Mouse (Mus musculus) Muller cell, postnatal 12 days (primary cell): ENCODE measurements at regions not wholly inside any gene's neighbourhood (a gene's known extent, or its start where the extent isn't known, plus 50 kb on each side); places are given as distances from the start of the nearest gene placed in this dataset.

ENCODE experiments used
- DNase-seq: peaks from one replicate; pipeline ENCODE4 v3.0.0-alpha.2; 2015; ENCODE audit errors: inconsistent ontology term

DNA sequence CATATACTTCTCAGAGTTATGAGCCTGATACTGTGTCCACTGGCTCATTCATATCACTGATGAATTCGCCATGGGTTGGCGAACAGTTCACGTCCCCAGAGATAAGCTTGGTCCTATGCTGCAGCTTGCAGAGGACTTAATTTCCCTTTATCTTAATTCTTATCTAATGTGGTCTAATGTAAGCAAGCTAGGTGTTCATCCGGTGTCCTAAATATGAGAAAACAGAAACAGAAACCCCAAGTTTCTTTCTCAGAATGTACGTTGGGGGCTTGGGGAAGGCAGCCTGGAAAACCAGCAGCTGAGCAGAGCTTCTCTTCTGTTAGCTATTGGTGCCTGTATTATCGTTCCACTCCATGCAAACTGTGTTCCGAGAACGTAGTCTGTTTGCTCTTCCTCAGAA, 170.1 kb downstream of the 1700064H15Rik start:
- DNase-seq, result no peak

DNA sequence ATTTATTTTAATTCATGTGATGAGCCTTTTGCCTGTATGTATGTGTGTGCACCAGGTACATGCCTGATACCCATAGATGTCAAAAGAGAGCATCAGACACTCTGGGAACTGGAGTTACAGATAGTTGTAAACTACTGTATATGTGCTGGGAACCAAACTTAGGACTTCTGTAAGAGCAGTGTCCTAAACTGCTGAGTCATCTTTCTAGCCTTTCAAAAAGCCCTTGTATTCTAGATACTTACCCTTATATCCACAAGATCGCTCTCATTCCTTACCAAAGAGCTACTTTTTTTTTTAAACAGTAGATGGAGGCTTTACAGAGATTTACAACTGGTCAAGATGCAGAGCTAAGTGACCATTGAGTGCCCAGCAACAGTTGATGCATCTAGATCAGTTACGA, 171.0 kb downstream of the 1700064H15Rik start:
- DNase-seq, result no peak

DNA sequence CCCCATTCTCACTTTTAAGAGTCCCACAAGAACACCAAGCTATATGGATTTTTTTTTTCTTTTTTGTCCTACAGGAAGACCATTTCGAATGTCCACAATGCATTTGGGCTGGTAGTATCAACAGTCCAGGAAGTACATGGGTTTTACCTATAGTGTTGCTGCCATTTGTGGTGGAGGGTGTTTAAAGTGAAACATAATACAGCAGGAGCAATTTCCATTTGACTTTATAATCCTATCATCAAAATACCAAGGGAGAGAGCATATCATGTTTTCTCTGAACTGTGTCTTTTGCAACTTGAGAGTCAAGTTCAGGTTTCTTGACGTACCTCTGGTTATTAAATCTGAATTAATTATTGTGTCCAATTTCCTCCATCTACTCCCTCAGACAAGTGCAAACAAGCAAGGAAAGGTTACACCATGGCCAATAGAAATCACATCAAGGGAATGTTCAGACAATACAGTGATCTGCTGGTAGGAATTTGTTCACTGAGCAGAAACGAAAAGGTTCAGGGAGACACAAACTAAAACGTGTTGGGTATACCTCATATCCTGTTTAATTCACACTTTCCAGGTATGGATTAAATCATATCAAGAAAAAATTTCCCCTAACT, 172.5 kb downstream of the 1700064H15Rik start:
- no peak for DNase-seq

- DNase-seq, result peak; percentile 93
Measured at GRCm38 (mm10) chr3:19451022-19451421, 177.5 kb downstream of the 1700064H15Rik start.

DNA sequence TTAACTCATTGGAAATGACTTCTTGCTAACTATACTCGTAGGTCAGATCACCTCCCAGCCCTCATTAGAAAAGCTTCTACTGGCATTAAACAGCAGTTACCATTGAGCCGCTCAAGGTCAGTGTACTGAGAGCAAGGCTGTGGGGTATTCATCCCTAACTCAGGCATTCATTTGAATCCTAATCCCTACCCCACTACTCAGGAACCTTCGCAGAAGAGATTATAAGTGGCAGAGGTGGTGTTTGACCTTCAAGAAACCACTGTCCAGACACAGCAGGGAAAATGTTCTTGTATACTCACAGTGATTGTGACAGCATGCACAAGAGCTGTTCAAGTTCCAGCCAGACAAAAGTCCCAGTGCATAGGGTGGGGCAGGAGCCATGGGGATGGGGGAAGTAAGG, 179.5 kb downstream of the 1700064H15Rik start:
- DNase-seq, result no peak

DNA sequence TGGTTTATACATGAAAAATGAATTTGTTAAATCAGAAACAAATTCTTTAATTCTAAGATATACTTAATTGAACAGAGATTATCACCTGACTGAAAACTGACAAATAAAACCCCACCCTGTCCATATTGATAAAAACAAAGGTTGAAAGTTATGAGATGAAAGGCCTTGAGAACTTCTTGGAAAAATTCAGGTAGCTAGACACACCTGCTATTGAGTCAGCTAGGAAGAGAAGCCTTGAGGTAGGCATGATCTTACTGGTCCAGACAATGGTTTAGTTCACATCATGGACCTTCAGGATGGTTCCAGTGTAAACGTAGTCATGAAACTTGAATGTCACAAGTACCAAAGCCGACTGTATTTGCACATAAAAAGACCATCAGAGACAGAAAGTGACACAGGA, 180.3 kb downstream of the 1700064H15Rik start:
- DNase-seq, result no peak

- DNase-seq, result no peak
Measured at GRCm38 (mm10) chr3:19447733-19448132, 180.7 kb downstream of the 1700064H15Rik start.

- DNase-seq, result peak; percentile 84
Measured at GRCm38 (mm10) chr3:19444914-19445313, 183.6 kb downstream of the 1700064H15Rik start.

- no peak for DNase-seq
Measured at GRCm38 (mm10) chr3:19441827-19442226, 186.7 kb downstream of the 1700064H15Rik start.

DNA sequence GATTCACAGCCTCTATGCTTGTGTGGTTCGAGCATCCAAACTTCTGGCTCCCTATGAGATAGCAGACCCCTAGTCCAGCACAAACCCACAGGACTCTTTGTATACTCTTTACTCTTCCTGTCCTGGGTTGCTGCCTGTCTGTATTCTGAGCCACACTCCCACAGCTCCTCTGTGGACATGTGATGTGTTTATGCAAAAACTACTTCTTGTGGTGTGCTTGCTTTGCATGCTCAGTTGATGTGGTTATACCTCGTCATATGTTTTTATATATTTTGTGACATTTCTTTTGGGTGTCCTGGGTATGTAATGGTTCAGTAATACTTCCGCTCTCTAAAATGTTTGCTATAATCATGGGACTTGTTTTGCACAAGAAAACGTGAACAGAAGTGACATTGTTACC, 198.3 kb downstream of the 1700064H15Rik start:
- DNase-seq, result no peak

DNA sequence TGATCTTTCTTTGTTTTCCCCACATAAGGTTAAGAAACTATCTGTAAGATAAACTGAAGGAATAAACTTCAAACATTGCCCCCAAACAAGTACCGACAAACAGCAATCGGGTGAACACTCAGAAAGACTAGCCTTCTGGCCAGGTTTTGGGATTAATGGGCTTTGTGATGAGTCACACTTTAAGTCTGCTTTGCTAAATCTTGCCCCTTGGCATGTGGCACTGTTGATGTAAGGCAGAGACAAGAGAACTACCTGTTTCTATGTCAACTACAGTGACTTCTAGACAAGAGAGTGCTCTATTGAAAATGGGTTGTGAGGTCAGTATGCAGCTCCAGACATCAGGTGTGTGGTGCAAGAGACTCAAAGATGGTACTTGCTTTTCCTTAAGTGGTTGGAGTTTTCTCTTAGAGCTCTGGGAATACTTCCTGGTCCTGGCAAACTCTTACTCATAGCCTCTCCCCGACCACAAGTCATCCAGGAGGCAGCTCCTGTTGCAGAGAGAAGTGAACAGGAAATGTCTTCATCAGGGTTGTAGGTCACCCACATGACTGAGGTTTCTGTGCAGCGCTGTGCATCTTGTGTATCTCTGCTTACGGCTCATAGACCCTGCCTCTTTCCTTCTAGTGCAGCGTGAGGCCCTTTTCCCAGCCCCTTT, 198.9 kb downstream of the 1700064H15Rik start:
- DNase-seq, result peak; percentile 52

- DNase-seq, result peak; percentile 50
Measured at GRCm38 (mm10) chr3:19429010-19429409, 199.5 kb downstream of the 1700064H15Rik start.

- peak; percentile 94 for DNase-seq
Measured at GRCm38 (mm10) chr3:19426130-19426556, 202.3 kb downstream of the 1700064H15Rik start.

DNA sequence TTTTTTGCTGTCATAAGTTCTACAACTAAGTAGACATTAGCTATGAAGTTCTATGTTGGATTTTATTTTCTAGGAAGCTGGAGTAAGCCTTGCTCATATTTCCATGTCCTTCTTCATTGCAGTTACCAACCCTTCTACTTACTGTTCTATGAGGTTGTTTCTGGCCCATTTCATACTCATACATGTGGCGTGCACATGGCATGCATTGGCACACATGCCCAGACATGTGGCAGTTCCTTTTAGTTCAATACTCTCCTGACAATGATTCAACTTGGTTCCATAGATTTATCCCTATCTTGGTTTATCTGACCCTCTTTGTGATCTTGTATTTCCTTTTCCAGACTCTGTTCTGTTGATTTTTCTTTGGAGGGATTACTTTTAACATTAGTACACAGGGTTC, 203.2 kb downstream of the 1700064H15Rik start:
- DNase-seq, result no peak

DNA sequence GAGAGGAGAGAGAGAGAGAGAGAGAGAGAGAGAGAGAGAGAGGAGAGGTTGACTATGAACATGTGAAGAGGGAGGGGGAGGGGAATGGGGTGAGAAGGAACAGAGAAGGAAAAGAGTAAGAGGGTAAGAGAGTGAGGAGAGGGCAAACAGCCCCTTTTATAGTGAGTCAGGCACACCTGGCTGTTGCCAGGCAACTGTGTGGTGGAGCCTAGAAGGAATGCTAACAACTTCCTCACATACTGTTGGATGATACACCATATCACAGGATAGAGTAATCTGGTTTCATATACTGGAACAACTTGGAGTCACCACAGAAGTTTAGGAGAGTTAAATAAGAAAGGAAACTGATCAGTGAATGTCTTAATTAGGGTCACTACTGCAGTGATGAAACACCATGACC, 204.1 kb downstream of the 1700064H15Rik start:
- no peak for DNase-seq

DNA sequence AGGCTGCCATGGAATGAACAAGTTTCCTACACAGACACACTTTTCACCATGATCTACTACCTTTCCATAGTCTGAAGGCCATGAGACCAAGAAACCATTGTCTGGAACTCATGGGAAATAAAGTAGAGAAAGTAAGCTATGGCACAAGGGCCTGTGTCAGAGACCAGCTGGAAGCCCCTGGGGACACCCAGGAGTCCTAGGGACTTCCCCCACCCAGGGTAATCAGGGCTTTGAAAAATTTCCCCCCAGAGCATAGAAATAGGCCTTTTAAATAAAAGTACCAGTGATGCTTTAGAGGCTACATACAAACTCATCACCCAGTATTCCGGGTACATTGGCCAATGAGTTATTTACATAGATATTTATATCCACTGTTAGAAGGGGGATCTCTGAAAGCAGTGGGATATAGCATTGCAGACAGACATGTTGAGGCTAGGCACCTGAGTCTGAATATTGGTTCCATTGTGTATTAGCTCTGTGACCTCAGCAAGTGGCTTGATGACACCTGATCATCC, 207.0 kb downstream of the 1700064H15Rik start:
- no peak for DNase-seq

DNA sequence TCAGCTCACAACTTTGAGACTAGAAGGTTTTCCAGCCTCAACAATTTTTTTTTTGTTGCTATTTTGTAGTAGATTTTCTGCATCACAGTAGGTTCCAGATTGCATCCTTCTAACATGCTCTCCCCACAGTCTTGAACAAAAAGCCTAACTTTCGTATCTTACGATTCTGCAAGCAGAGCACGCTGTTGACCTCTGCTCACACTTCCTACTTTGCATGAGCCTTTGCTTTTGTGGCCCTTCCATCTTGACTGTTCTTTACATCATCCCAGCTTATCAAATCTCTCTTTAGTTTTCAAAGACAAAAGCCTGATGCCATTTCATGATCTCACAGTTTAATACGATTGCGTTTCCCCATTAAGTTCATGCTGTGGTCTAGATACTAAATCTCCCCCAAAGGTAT, 207.6 kb downstream of the 1700064H15Rik start:
- DNase-seq, result no peak

GRCm38 (mm10) chr3:19410938-19411515, 217.4 kb downstream of the 1700064H15Rik start:
- peak; percentile 85 for DNase-seq

DNA sequence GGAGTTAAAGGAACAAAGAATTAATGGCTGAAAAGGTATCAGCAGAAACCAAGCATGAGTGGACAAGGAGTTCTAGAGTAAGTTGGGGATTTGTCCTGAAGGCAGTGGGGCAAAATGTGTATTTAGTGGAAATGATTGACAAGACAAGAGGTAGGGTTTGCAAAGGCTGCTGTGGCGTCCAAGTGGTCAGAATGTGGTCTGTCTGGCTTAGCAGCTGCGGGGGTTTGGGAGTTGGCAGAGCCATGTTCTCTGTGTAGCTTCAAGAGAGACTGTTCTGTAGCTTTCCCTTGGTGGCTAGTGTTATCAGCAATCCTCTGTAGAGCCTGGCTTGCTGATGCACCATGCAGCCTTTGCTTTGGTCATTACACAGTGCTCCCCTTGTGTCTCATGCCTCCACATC, 220.2 kb downstream of the 1700064H15Rik start:
- no peak for DNase-seq

GRCm38 (mm10) chr3:19407591-19408090, 220.8 kb downstream of the 1700064H15Rik start:
- peak; percentile 36 for DNase-seq

GRCm38 (mm10) chr3:19406351-19407151, 221.9 kb downstream of the 1700064H15Rik start:
- DNase-seq, result peak; percentile 98

DNA sequence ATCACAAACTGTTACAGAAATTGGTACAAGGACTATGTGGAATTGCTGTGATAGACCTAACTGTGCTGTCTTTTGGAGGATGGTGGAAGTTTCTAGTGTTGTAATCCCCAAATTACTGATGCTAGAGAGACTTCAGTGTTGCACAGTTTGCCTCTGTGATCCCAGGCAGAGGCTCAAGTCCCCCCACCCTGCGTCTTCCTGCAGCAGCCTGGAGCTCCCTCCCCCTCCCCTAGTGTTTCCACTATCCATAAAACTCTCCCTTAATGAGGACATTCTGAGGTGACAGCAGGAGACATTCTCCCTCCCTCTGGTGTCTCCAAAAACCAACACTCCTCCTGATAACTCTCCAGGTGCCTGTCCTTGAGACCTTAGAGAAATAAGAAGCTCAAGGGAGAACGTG, 242.8 kb downstream of the 1700064H15Rik start:
- no peak for DNase-seq
